Mouse (Mus musculus): ENCODE measurements at regions not wholly inside any gene's neighbourhood (a gene's known extent, or its start where the extent isn't known, plus 50 kb on each side); places are given as distances from the start of the nearest gene placed in this dataset.

GRCm38 (mm10) chr15:85651718-85652420 is 69.6 kb upstream of the Wnt7b start:
- TF ChIP-seq CTCF (IDR thresholded peaks at IDR 0.05; ENCODE audit: extremely low read depth, insufficient read depth, insufficient read length, insufficient replicate concordance) (no peak), POLR2A (IDR thresholded peaks at IDR 0.05; ENCODE audit: low read depth, low read length) (no peak)

All from spleen, adult 2 months (tissue).